Mouse (Mus musculus) lung, embryonic 15.5 days (tissue): Measurements from ENCODE around the gene Hist1h2ap. TPM values are rescaled to one million over a fixed set of nuclear protein-coding genes. Genes with fewer than 3 reads are reported as not detected.

Source experiments
- microRNA-seq: library from miRNA; unstranded; fragments of <30 nt; microRNA quantifications from one replicate; pipeline ENCODE4, GENCODE M21; 2016
- polyA plus RNA-seq: library from polyadenylated mRNA; unstranded; fragments of >200 nt; fragmentation: Nextera tagmentation; extraction: Ambion mirVana; gene quantifications from 2 replicates; pipeline ENCODE4 v1.2.1, GENCODE M21; 2015

Hist1h2ap gene
- polyA plus RNA-seq, 1 experiment from 2014 or later = 3,976 TPM

Small RNAs within 50 kb of the gene (microRNA-seq; reads per million reads assigned to microRNA genes)
- gene Gm19658 (not detected), gene Gm44346 (not detected), gene Gm44466 (not detected)

Other genes with a start within 250 kb of the Hist1h2ap start
- not detected in 2 replicates for gene Olfr1362, start 219.5 kb downstream of the Hist1h2ap start, polyA plus RNA-seq
- gene Olfr11, start 191.0 kb downstream of the Hist1h2ap start, polyA plus RNA-seq = not detected in 2 replicates
- not detected in 2 replicates for gene Olfr1361, start 170.1 kb downstream of the Hist1h2ap start, polyA plus RNA-seq
- not detected in 2 replicates for gene Olfr1360, start 156.1 kb downstream of the Hist1h2ap start, polyA plus RNA-seq
- gene Olfr1359, start 135.4 kb downstream of the Hist1h2ap start, polyA plus RNA-seq = not detected in 2 replicates
- 2.0 and 3.0 TPM in 2 replicates for gene Hist1h2bl, start 117.4 kb downstream of the Hist1h2ap start, polyA plus RNA-seq
- gene Hist1h2ai, start 117.1 kb downstream of the Hist1h2ap start, polyA plus RNA-seq = 25.5 and 29.4 TPM in 2 replicates
- 11.8 and 14.4 TPM in 2 replicates for gene Hist1h3h, start 115.8 kb downstream of the Hist1h2ap start, polyA plus RNA-seq
- gene Hist1h2bm, start 111.5 kb downstream of the Hist1h2ap start, polyA plus RNA-seq = 4.5 and 5.5 TPM in 2 replicates
- 1.8 and 3.1 TPM in 2 replicates for gene Hist1h4j, start 98.4 kb downstream of the Hist1h2ap start, polyA plus RNA-seq
- 3.1 and 6.3 TPM in 2 replicates for gene Hist1h4k, start 83.0 kb downstream of the Hist1h2ap start, polyA plus RNA-seq
- gene Hist1h2ak, start 79.7 kb downstream of the Hist1h2ap start, polyA plus RNA-seq = 43.1 and 47.1 TPM in 2 replicates
- gene Hist1h2bn, start 79.4 kb downstream of the Hist1h2ap start, polyA plus RNA-seq = 5.5 and 6.1 TPM in 2 replicates
- gene Hist1h1b, start 52.9 kb downstream of the Hist1h2ap start, polyA plus RNA-seq = 41.4 and 42.0 TPM in 2 replicates
- 137 and 172 TPM in 2 replicates for gene Hist1h3i, start 50.1 kb downstream of the Hist1h2ap start, polyA plus RNA-seq
- 10.7 and 22.4 TPM in 2 replicates for gene Hist1h2an, start 46.3 kb downstream of the Hist1h2ap start, polyA plus RNA-seq
- 2.1 and 3.1 TPM in 2 replicates for gene Hist1h2bp, start 46.0 kb downstream of the Hist1h2ap start, polyA plus RNA-seq
- 23.1 and 31.1 TPM in 2 replicates for gene Hist1h2bq, start 23.3 kb downstream of the Hist1h2ap start, polyA plus RNA-seq
- 1.7 TPM in 1 of 2 replicates, not detected in the other for gene Hist1h2ao, start 23.0 kb downstream of the Hist1h2ap start, polyA plus RNA-seq
- not detected in 2 replicates for gene Hist1h4m, start 21.8 kb downstream of the Hist1h2ap start, polyA plus RNA-seq
- gene Hist1h4n, start 1.3 kb downstream of the Hist1h2ap start, polyA plus RNA-seq = 19.5 and 22.5 TPM in 2 replicates
- 26.7 and 30.8 TPM in 2 replicates for gene Hist1h2br, start 236 bp upstream of the Hist1h2ap start, polyA plus RNA-seq
- gene Zfp184, start 111.6 kb upstream of the Hist1h2ap start, polyA plus RNA-seq = 11.6 and 13.3 TPM in 2 replicates
- gene Pom121l2, start 147.7 kb upstream of the Hist1h2ap start, polyA plus RNA-seq = 0.09 and 0.32 TPM in 2 replicates
- gene Prss16, start 176.2 kb upstream of the Hist1h2ap start, polyA plus RNA-seq = 11.2 and 36.4 TPM in 2 replicates
- gene Hist1h2ah, start 202.1 kb upstream of the Hist1h2ap start, polyA plus RNA-seq = 8.1 and 8.2 TPM in 2 replicates
- 7.0 and 7.4 TPM in 2 replicates for gene Hist1h2bk, start 202.4 kb upstream of the Hist1h2ap start, polyA plus RNA-seq
- 27.2 and 29.1 TPM in 2 replicates for gene Hist1h4i, start 207.9 kb upstream of the Hist1h2ap start, polyA plus RNA-seq
- gene Hist1h2ag, start 209.4 kb upstream of the Hist1h2ap start, polyA plus RNA-seq = 52.7 and 55.6 TPM in 2 replicates
- 15.7 and 16.0 TPM in 2 replicates for gene Hist1h2bj, start 209.7 kb upstream of the Hist1h2ap start, polyA plus RNA-seq